ENCODE assay signal across 11 mouse cellular contexts in genomic region chr11:12415329-12415728, GRCm38 (mm10). TPM values are rescaled to one million over a fixed set of nuclear protein-coding genes. Genes with fewer than 3 reads are reported as not detected.
A peak's percentile ranks its signal among the peaks of the same experiment; 100 is the strongest.
DNase-seq lines count a peak whose midpoint lies in the region; ATAC-seq lines count a peak whose summit lies in the region.
"Had no signal": no experiment of that assay in that cellular context is flagged by ENCODE, and none has a peak within 500 bp of the region (broad histone marks: within the 10 kb centered on the region; RNA-seq: fewer than 3 reads in every experiment).

No protein-coding gene starts in this region.

- no peak overlapping the region for H3K9ac ChIP-seq in hindbrain, embryonic 16.5 days (ENCODE audit: low read depth, low read length)

- no peak overlapping the region for H3K4me3 ChIP-seq in embryonic facial prominence, embryonic 10.5 days
- H3K4me3 ChIP-seq in hindbrain, embryonic 16.5 days (ENCODE audit: low read length): no peak overlapping the region

- peak; percentile 95 for ATAC-seq in hindbrain, embryonic 16.5 days
- no peak for ATAC-seq in megakaryocyte progenitor cell, adult 5-6 weeks (replicated peaks; ENCODE audit: poor library complexity)

- H3K9me3 ChIP-seq in embryonic facial prominence, embryonic 10.5 days: no peaks in the 10 kb centered on the region
- H3K9me3 ChIP-seq in hindbrain, embryonic 16.5 days (ENCODE audit: control insufficient read depth, low read length): no peaks in the 10 kb centered on the region

- intact Hi-C loops in left cerebral cortex, postnatal 14 days (cut with DNase I): no loop called here

- H3K27me3 ChIP-seq in embryonic facial prominence, embryonic 10.5 days (replicated peaks; ENCODE audit: low read depth, poor library complexity, severe bottlenecking): no peaks in the 10 kb centered on the region
- H3K27me3 ChIP-seq in hindbrain, embryonic 16.5 days (replicated peaks; ENCODE audit: control insufficient read depth, insufficient read depth, low read length): no peaks in the 10 kb centered on the region

- no peak overlapping the region for H3K4me2 ChIP-seq in hindbrain, embryonic 16.5 days (ENCODE audit: low read length)

- WGBS in embryonic facial prominence, embryonic 10.5 days: 58% methylated on average over 3 of the region's 3 CpGs
- 9% methylated on average over 3 of the region's 3 CpGs for WGBS in hindbrain, embryonic 16.5 days

- H3K4me1 ChIP-seq in embryonic facial prominence, embryonic 10.5 days: no peaks in the 10 kb centered on the region
- H3K4me1 ChIP-seq in hindbrain, embryonic 16.5 days (ENCODE audit: control insufficient read depth, insufficient read depth, low read depth, low read length): peaks cover 2% of the 10 kb centered on the region; the same call in 1 of the 2 replicates

- H3K36me3 ChIP-seq in embryonic facial prominence, embryonic 10.5 days (replicated peaks): no peaks in the 10 kb centered on the region
- no peaks in the 10 kb centered on the region for H3K36me3 ChIP-seq in hindbrain, embryonic 16.5 days (ENCODE audit: control insufficient read depth, insufficient read depth, low read length)

- peak; percentile 45 to 77 for DNase-seq in left cerebral cortex, postnatal 14 days (ENCODE audit: low spot score in 2 of 2)
- no peak for DNase-seq in left cerebral cortex, adult 11 months (ENCODE audit: low spot score)
- DNase-seq in embryonic facial prominence, embryonic 10.5 days (ENCODE audit: low spot score): peak; percentile 42
- DNase-seq in retina, embryonic 14.5 days (ENCODE audit: low spot score): peak; percentile 73
- no peak for DNase-seq in adrenal gland, adult 18-20 months (ENCODE audit: low spot score in 2 of 2)
- DNase-seq: adrenal gland, adult 8-10 months; gastrocnemius, postnatal 25 days; lung, postnatal 10 days had no signal

- no peak overlapping the region for H3K27ac ChIP-seq in embryonic facial prominence, embryonic 10.5 days (replicated peaks)
- H3K27ac ChIP-seq in hindbrain, embryonic 16.5 days (ENCODE audit: low read depth, low read length): peak overlapping the region; percentile 33; the same call in 1 of the 2 replicates

RNA-seq across cellular contexts. Expression of gene Cobl, which starts 49.4 kb away (rescaled TPM):
- total RNA-seq in left cerebral cortex, postnatal 14 days (2021): 10 to 100 TPM; 69.5 to 77.8 TPM
- 2.1 and 3.4 TPM in 2 replicates for polyA plus RNA-seq in embryonic facial prominence, embryonic 10.5 days (2016; fragmentation: Nextera tagmentation; extraction: Ambion mirVana)
- 14.9 and 15.4 TPM in 2 replicates for polyA plus RNA-seq in hindbrain, embryonic 16.5 days (2015; fragmentation: Nextera tagmentation; extraction: Ambion mirVana)
- 1 to 10 TPM; 2.3 to 3.5 TPM for total RNA-seq in adrenal gland, adult 18-20 months (2021)
- total RNA-seq in megakaryocyte progenitor cell, adult 5-6 weeks (2015): not detected in 2 replicates
- total RNA-seq in megakaryocyte progenitor cell, adult 5-6 weeks (2017): not detected in 2 replicates
- total RNA-seq: common myeloid progenitor, adult 5-6 weeks had no signal

Comparison
In these comparisons a context has a peak if more than half of its experiments do, and no peak if none do; other contexts are left out.
1. DNase-seq: peak in left cerebral cortex, postnatal 14 days (2 of 2), embryonic facial prominence, embryonic 10.5 days (single experiment) and retina, embryonic 14.5 days (single experiment); none in left cerebral cortex, adult 11 months (single experiment) and adrenal gland, adult 18-20 months (0 of 2).
2. RNA of gene Cobl, which starts 49.4 kb away (total RNA-seq): 69.5 to 77.8 TPM in left cerebral cortex, postnatal 14 days; 2.3 to 3.5 TPM in adrenal gland, adult 18-20 months and not detected in megakaryocyte progenitor cell, adult 5-6 weeks; every median in the first group is over 10 times any median in the second.